Mouse (Mus musculus) central nervous system, embryonic 18 days (tissue): ENCODE data around the gene BC034090. TPM values are rescaled to one million over a fixed set of nuclear protein-coding genes. Genes with fewer than 3 reads are reported as not detected.

ENCODE experiments used
- polyA plus RNA-seq: library from polyadenylated mRNA; depleted of rRNA; stranded (reverse); fragments of >200 nt; gene quantifications from 2 replicates; pipeline ENCODE4 v1.2.3, GENCODE M21; 2012; rRNA removed

The BC034090 gene
- 6.0 and 7.8 TPM in 2 replicates for polyA plus RNA-seq

GRCm38 (mm10) chr1:155243797-155244770 is at the start of gene BC034090:
BC034090 (minus strand) TSS chr1:155244444.

Other genes with a start within 250 kb of the BC034090 start
- 27.0 and 29.2 TPM in 2 replicates for gene Ier5, start 144.8 kb downstream of the BC034090 start, polyA plus RNA-seq
- gene Mr1, start 97.6 kb downstream of the BC034090 start, polyA plus RNA-seq, result 1.2 and 1.6 TPM in 2 replicates
- gene Stx6, start 85.7 kb downstream of the BC034090 start, polyA plus RNA-seq, result 92.7 and 97.9 TPM in 2 replicates
- 90.2 and 94.7 TPM in 2 replicates for gene Xpr1, start 173.0 kb upstream of the BC034090 start, polyA plus RNA-seq